Mouse (Mus musculus): Measurements from ENCODE around the gene Enah. TPM values are rescaled to one million over a fixed set of nuclear protein-coding genes. Genes with fewer than 3 reads are reported as not detected.

The Enah gene
- polyA plus RNA-seq, 1 experiment from 2014 or later = 22.7 TPM

DNA sequence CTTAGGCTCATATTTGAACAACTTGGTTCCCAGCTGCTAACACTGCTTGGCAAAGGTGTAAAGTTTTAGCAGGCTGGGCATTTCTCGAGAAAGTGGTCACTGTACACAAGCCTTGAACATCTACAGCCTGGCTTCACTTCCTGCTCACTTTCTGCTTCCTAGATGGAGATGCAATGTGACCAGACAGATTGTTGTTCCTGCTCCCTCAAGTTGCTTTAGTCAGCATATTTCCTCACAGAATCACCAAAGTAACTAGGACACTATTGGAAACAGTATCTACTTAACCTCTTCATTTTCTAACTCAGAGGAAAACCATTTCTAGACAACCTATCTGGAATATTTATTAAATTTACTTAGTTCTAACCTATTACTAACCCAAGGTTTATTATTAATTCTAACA, 61.4 kb downstream of the Enah start:
- H3K4me1 ChIP-seq (replicated peaks) = no peaks in the 10 kb centered on the region
- H3K9me3 ChIP-seq (replicated peaks) = no peaks in the 10 kb centered on the region
- no peaks in the 10 kb centered on the region for H3K27me3 ChIP-seq (replicated peaks)
- H3K36me3 ChIP-seq = peaks cover 13% of the 10 kb centered on the region
- no peak for ATAC-seq (ENCODE audit: insufficient number of reproducible peaks, low FRiP score)
- H3K27ac ChIP-seq (ENCODE audit: poor library complexity, severe bottlenecking) = no peak overlapping the region
- no peak overlapping the region for H3K9ac ChIP-seq
- 72% methylated on average over 1 of the region's 1 CpGs for WGBS
- no peak overlapping the region for H3K4me3 ChIP-seq
- H3K4me2 ChIP-seq = no peak overlapping the region

DNA sequence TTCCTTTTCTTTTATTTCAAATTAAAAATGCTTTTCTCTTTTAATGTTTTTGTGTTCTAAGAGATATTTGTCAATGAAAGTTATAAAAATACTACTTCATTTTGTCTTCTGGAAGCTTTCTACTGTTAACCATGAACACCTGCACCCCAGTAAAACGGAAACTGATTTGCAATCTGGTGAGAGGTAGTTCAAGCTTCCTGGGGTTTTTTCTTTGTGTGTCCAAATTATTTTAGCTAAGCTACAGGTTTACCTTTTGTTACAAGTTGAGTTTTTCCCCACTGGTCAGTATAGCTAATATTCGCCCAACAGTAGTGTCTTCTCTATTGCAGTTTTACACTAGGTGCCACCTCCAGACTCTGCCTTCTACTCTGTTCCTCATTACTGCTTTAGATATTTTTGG, 62.1 kb downstream of the Enah start:
- peaks cover 13% of the 10 kb centered on the region for H3K36me3 ChIP-seq
- no peak overlapping the region for H3K27ac ChIP-seq (ENCODE audit: poor library complexity, severe bottlenecking)
- H3K9me3 ChIP-seq (replicated peaks) = no peaks in the 10 kb centered on the region
- 89% methylated on average over 2 of the region's 2 CpGs for WGBS
- no peaks in the 10 kb centered on the region for H3K27me3 ChIP-seq (replicated peaks)
- H3K4me1 ChIP-seq (replicated peaks) = 0 out of 2 replicates have a peak, but pooled peaks cover 2% of the 10 kb centered on the region
- H3K4me3 ChIP-seq = no peak overlapping the region
- H3K4me2 ChIP-seq = no peak overlapping the region
- no peak for ATAC-seq (ENCODE audit: insufficient number of reproducible peaks, low FRiP score)
- H3K9ac ChIP-seq = no peak overlapping the region

DNA sequence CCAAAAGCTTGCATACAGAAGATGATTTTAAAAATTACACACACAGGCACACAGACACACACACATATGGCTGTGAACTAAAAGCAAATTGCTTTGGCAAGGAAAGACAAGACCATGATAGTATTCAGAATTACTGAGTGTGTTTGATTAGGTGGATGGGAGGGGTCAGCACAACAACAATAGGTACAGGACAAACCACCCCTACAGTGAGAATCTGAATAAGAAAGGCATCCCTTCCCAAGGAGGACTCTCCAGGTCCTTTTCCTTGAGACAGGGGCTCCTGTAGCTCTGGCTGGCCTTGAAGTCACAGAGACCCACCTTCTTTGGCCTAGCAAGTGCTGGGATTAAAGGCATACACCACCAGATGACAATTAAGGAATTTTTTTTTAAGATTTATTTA, 66.2 kb downstream of the Enah start:
- H3K27me3 ChIP-seq (replicated peaks) = no peaks in the 10 kb centered on the region
- no peak for ATAC-seq (ENCODE audit: insufficient number of reproducible peaks, low FRiP score)
- no peak overlapping the region for H3K4me2 ChIP-seq
- no peaks in the 10 kb centered on the region for H3K9me3 ChIP-seq (replicated peaks)
- H3K4me1 ChIP-seq (replicated peaks) = 0 out of 2 replicates have a peak, but pooled peaks cover 10% of the 10 kb centered on the region
- no peak overlapping the region for H3K4me3 ChIP-seq
- H3K36me3 ChIP-seq = peaks cover 15% of the 10 kb centered on the region
- no peak overlapping the region for H3K27ac ChIP-seq (ENCODE audit: poor library complexity, severe bottlenecking)
- H3K9ac ChIP-seq = no peak overlapping the region

DNA sequence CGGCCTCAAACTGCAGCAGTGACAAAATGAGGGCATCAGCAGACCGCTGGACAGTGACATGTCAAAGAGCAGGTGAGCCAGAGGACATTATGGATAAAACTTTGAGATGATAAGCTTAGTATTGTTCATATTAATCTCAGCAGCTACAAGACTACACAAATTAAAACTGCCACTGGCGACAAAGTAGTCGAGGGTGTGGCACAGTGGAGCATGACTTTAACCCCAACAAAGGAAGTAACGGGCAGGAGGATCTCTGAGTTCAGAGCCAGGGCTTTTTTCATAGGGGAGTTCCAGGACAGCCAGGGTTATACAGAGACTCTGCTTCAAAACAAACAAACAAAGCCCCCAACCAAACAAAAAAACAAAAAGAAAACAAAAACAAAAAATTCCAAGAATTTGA, 68.5 kb downstream of the Enah start:
- 0 out of 2 replicates have a peak, but pooled peaks cover 10% of the 10 kb centered on the region for H3K4me1 ChIP-seq (replicated peaks)
- 77% methylated on average over 5 of the region's 5 CpGs for WGBS
- ATAC-seq (ENCODE audit: insufficient number of reproducible peaks, low FRiP score) = no peak

DNA sequence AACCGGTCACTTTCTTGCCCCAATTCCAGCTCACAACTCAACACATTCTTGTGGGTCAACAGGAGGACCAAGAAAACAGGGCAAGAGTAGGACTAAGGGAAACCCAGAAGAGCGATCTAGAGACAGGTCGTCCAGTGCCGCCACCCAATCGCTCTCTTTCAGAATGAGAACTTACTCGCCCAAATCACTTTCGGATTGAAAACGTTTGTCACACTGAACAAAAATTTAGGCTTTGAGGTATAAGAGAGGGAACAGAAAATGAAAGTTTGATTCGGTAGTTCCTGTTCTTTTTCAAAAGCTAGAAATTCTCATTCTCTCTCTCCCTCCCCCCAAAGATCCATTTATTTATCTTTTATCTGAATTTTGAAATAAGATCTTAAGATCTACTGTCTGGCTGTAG, 69.1 kb downstream of the Enah start:
- Histone ChIP-seq H3K4me2 (no peak overlapping the region), H3K4me1 (replicated peaks) (0 out of 2 replicates have a peak, but pooled peaks cover 10% of the 10 kb centered on the region), H3K9ac (no peak overlapping the region), H3K36me3 (peaks cover 17% of the 10 kb centered on the region), H3K27ac (ENCODE audit: poor library complexity, severe bottlenecking) (no peak overlapping the region), H3K4me3 (no peak overlapping the region), H3K9me3 (replicated peaks) (no peaks in the 10 kb centered on the region), H3K27me3 (replicated peaks) (no peaks in the 10 kb centered on the region)
- no peak for ATAC-seq (ENCODE audit: insufficient number of reproducible peaks, low FRiP score)
- WGBS = 92% methylated on average over 9 of the region's 9 CpGs

More for the DNA sequence above, 68.5 kb downstream of the Enah start:
- Histone ChIP-seq H3K36me3 (peaks cover 16% of the 10 kb centered on the region), H3K4me2 (no peak overlapping the region), H3K27me3 (replicated peaks) (no peaks in the 10 kb centered on the region), H3K9ac (no peak overlapping the region), H3K4me3 (no peak overlapping the region), H3K27ac (ENCODE audit: poor library complexity, severe bottlenecking) (no peak overlapping the region), H3K9me3 (replicated peaks) (no peaks in the 10 kb centered on the region)

DNA sequence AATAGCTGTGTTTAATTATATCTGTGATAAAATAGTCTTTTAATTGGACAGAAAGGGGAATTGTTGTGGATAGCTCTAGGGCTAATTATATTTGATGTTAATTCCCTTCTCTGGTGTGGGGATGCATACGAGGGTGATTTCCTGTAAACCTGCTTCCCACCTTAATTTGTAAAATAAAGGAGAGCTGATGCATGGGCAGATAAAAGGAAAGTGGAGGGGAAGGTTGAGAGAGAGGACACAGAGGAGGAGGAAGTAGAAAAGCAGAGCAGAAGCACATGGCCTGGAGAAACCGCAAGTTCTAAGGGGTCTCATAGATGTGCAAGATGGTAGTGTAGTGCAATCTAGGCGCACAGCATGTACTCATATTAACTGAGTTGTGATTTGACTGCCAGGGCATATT, 71.6 kb downstream of the Enah start:
- no peaks in the 10 kb centered on the region for H3K9me3 ChIP-seq (replicated peaks)
- 86% methylated on average over 3 of the region's 3 CpGs for WGBS
- no peak for ATAC-seq (ENCODE audit: insufficient number of reproducible peaks, low FRiP score)

DNA sequence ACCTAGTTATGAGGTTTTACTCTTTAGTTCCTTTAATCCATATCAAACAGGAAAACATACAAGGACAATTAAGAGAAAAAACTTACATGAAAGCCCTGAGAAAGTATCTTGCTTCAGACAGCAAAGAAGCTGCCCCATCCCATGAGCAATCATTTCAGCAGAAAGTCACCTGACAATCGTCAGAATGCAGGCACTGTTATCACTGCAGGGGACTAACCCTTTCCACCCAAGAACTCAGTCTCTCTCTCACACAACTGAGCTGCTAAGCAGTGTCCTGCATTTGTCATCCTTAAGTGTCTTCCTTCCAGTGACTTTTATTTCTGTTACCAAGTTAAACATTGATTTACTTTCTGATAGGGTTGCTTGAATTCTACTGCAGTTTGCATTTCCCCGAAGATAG, 82.7 kb downstream of the Enah start:
- no peak for ATAC-seq (ENCODE audit: insufficient number of reproducible peaks, low FRiP score)
- H3K9me3 ChIP-seq (replicated peaks) = no peaks in the 10 kb centered on the region
- peaks cover 10% of the 10 kb centered on the region; the same call in 1 of the 2 replicates for H3K36me3 ChIP-seq
- H3K27ac ChIP-seq (ENCODE audit: poor library complexity, severe bottlenecking) = no peak overlapping the region
- no peak overlapping the region for H3K4me3 ChIP-seq
- no peak overlapping the region for H3K4me2 ChIP-seq
- 40% methylated on average over 2 of the region's 2 CpGs for WGBS
- peaks cover 11% of the 10 kb centered on the region for H3K4me1 ChIP-seq (replicated peaks)
- no peaks in the 10 kb centered on the region for H3K27me3 ChIP-seq (replicated peaks)
- no peak overlapping the region for H3K9ac ChIP-seq

More for the DNA sequence above, 71.6 kb downstream of the Enah start:
- 0 out of 2 replicates have a peak, but pooled peaks cover 10% of the 10 kb centered on the region for H3K4me1 ChIP-seq (replicated peaks)
- H3K4me2 ChIP-seq = no peak overlapping the region
- peaks cover 18% of the 10 kb centered on the region for H3K36me3 ChIP-seq
- H3K27ac ChIP-seq (ENCODE audit: poor library complexity, severe bottlenecking) = no peak overlapping the region
- no peak overlapping the region for H3K9ac ChIP-seq
- H3K27me3 ChIP-seq (replicated peaks) = no peaks in the 10 kb centered on the region
- no peak overlapping the region for H3K4me3 ChIP-seq

DNA sequence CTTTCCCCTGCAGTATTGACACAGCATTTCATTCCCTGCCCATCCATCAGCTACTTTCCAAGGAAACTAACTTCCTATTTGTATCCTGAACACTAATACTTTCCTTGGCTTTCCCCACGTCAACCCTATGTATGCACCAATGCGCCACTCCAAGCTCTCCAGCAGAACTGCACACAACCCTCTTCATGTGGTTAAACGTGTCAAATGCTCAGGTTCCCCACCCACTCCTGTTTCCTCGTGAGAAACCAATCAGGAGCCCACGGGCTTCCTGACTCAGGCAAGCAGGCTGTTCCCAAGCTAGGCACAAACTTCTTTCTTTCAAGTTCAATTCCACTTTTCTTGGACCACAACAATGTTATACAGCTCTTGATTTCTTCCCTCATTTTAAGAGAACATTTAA, 91.4 kb downstream of the Enah start:
- H3K9me3 ChIP-seq (replicated peaks) = no peaks in the 10 kb centered on the region
- H3K9ac ChIP-seq = no peak overlapping the region
- H3K4me1 ChIP-seq (replicated peaks) = peaks cover 3% of the 10 kb centered on the region; the same call in 1 of the 2 replicates
- WGBS = 62% methylated on average over 5 of the region's 5 CpGs
- no peak for ATAC-seq (ENCODE audit: insufficient number of reproducible peaks, low FRiP score)
- no peak overlapping the region for H3K27ac ChIP-seq (ENCODE audit: poor library complexity, severe bottlenecking)
- H3K4me3 ChIP-seq = no peak overlapping the region
- H3K27me3 ChIP-seq (replicated peaks) = no peaks in the 10 kb centered on the region
- H3K4me2 ChIP-seq = no peak overlapping the region
- H3K36me3 ChIP-seq = peaks cover 17% of the 10 kb centered on the region

DNA sequence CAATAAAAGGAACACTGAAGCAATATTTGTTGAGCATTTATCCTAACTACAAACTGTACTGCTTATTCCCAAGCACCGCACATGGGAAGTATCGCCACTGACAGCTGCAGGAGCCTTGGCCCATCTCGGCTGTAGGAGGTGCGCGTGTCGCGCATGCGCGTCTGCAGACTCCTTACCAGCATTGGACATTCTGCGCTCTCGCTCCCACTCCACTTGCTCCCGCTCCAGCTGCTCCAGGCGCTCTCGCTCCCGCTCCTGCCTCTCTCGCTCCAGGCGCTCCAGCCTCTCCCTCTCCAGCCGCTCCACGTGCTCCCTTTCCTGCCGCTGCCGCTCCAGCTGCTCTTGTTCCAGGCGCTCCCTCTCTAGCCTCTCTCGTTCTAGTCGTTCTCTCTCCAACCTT, 96.4 kb downstream of the Enah start:
- Histone ChIP-seq H3K9ac (no peak overlapping the region), H3K27ac (ENCODE audit: poor library complexity, severe bottlenecking) (peak overlapping the region; percentile 3; the same call in 1 of the 2 replicates), H3K4me2 (peak overlapping the region; percentile 29), H3K4me3 (no peak overlapping the region), H3K36me3 (peaks cover 24% of the 10 kb centered on the region), H3K4me1 (replicated peaks) (peaks cover 10% of the 10 kb centered on the region; the same call in 1 of the 2 replicates), H3K9me3 (replicated peaks) (no peaks in the 10 kb centered on the region), H3K27me3 (replicated peaks) (no peaks in the 10 kb centered on the region)
- ATAC-seq (ENCODE audit: insufficient number of reproducible peaks, low FRiP score) = peak; percentile 36; the same call in 1 of the 2 replicates
- 64% methylated on average over 24 of the region's 24 CpGs for WGBS

DNA sequence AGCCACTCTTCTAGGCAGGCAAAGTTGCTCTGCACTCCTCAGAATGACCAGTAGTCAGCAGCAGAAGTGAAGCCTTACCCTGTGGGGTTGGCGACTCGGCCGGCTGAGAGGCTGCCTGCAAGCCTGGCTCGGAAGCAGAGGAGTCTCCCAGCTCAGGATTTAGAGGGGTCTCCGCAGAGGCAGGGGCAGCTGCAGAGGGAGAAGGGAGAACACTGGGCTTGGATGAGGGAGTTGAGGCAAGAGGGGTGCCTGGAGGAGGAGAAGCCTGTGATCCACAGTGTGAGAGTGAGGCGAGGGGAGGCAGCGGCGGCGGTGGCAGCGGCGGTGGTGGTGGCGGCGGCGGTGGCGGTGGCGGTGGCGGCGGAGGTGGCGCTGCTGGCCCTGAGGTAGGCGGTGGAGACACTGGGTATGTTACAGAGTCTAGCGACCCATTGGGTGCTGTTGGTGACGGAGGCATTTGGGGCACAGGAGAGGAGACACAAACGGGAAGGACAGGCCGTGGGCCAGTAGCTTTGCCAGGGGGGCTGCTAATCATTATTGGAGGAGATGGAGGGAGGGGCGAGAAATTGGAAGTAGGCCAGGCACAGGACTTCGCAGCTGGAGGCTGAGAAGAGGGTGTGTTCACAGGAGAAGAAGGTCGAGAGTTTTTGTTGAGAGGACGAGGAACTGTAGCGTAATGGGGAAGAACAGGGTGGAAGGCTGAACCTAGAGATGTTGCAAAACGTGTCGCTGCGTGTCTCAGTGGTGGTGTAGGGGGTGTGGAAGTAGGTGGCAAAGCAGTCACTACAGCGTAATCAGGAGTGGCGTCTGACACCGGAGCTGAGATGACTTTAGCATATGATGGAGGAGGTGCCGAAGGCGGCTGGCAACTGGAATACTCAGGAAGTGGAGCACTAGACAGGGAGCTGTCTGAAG, 98.0 kb downstream of the Enah start:
- peak overlapping the region; percentile 51; the same call in 1 of the 2 replicates for H3K27ac ChIP-seq (ENCODE audit: poor library complexity, severe bottlenecking)
- peak overlapping the region; percentile 64 for H3K9ac ChIP-seq
- peak overlapping the region; percentile 67 for H3K4me2 ChIP-seq
- peak overlapping the region; percentile 40 for H3K4me3 ChIP-seq
- peaks cover 14% of the 10 kb centered on the region; the same call in 1 of the 2 replicates for H3K4me1 ChIP-seq (replicated peaks)
- H3K36me3 ChIP-seq = peaks cover 34% of the 10 kb centered on the region
- WGBS = 41% methylated on average over 25 of the region's 37 CpGs
- no peaks in the 10 kb centered on the region for H3K27me3 ChIP-seq (replicated peaks)
- no peaks in the 10 kb centered on the region for H3K9me3 ChIP-seq (replicated peaks)
- ATAC-seq (ENCODE audit: insufficient number of reproducible peaks, low FRiP score) = peak; percentile 55; the same call in 1 of the 2 replicates

DNA sequence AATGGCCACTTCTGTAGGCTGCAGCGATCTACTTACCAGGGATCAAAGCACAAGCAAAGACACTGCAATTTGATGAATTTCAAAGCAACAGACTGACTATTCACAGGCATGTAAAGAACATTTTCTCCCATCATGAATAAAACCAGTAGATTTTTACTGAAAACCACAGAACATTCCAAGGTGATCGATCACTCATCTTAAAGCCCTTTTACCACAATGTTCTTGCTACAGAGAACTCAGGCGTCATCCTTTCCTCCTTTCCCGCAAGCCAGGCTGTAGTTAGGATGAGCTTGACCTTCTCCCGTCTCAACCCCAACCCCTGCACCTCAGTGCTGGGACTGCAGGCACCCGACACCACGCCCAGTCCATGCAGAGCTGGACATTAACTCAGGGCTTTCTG, 107.9 kb downstream of the Enah start:
- H3K9me3 ChIP-seq (replicated peaks) = no peaks in the 10 kb centered on the region
- no peak overlapping the region for H3K9ac ChIP-seq
- 82% methylated on average over 7 of the region's 7 CpGs for WGBS
- no peak overlapping the region for H3K4me2 ChIP-seq
- no peak for ATAC-seq (ENCODE audit: insufficient number of reproducible peaks, low FRiP score)
- peaks cover 48% of the 10 kb centered on the region for H3K36me3 ChIP-seq
- H3K27ac ChIP-seq (ENCODE audit: poor library complexity, severe bottlenecking) = no peak overlapping the region
- H3K27me3 ChIP-seq (replicated peaks) = no peaks in the 10 kb centered on the region
- no peak overlapping the region for H3K4me3 ChIP-seq
- 0 out of 2 replicates have a peak, but pooled peaks cover 5% of the 10 kb centered on the region for H3K4me1 ChIP-seq (replicated peaks)

All from heart, embryonic 12.5 days (tissue).